Mouse (Mus musculus): ENCODE measurements at regions not wholly inside any gene's neighbourhood (a gene's known extent, or its start where the extent isn't known, plus 50 kb on each side); places are given as distances from the start of the nearest gene placed in this dataset.

DNA sequence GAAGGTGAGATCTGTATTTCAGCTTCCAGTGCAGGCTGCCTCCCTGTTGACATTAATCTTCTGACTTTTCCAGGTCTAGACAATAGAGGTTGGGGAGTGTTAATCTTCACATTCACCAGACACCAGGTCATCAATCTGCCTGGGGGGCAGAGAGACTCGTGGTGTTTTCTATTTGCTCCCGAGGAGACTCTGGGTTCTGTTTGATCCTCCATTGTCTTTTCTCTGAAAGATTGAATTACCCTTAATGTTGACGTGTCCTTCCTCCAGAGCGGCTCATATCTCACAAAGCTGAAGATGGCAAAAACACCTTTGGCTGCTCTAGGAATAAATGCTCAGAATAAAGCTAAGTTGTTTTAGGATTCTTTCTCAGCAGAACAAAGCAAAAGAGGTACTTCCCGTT lies 453.8 kb upstream of the Adamts9 start:
- Histone ChIP-seq H3K36me3 (ENCODE audit: insufficient read depth, low read length) (no peaks in the 10 kb centered on the region), H3K27me3 (ENCODE audit: insufficient read depth, low read length) (no peaks in the 10 kb centered on the region), H3K9ac (replicated peaks; ENCODE audit: low read length, poor library complexity, severe bottlenecking) (no peak overlapping the region), H3K9me3 (ENCODE audit: low read length) (no peaks in the 10 kb centered on the region), H3K4me1 (ENCODE audit: insufficient read depth, low read length) (no peaks in the 10 kb centered on the region), H3K4me2 (ENCODE audit: low read depth, low read length, poor library complexity, severe bottlenecking) (no peak overlapping the region), H3K4me3 (ENCODE audit: low read depth, low read length) (no peak overlapping the region), H3K27ac (ENCODE audit: low read depth, low read length) (no peak overlapping the region)
- TF ChIP-seq CTCF (IDR thresholded peaks at IDR 0.05) = no peak
- no peak for DNase-seq (ENCODE audit: low spot score)
- no peak for ATAC-seq (ENCODE audit: low FRiP score)
- WGBS = 27% methylated on average over 5 of the region's 5 CpGs

- H3K4me2 ChIP-seq (ENCODE audit: low read depth, low read length, poor library complexity, severe bottlenecking) = no peak overlapping the region
- WGBS = 67% methylated on average over 7 of the region's 7 CpGs
Measured at GRCm38 (mm10) chr6:93395952-93396351, 452.7 kb upstream of the Adamts9 start.

GRCm38 (mm10) chr6:93395296-93395695 lies 452.0 kb upstream of the Adamts9 start:
- H3K27me3 ChIP-seq (ENCODE audit: insufficient read depth, low read length) = no peaks in the 10 kb centered on the region
- no peak overlapping the region for H3K27ac ChIP-seq (ENCODE audit: low read depth, low read length)
- WGBS = 43% methylated on average over 6 of the region's 6 CpGs
- H3K4me1 ChIP-seq (ENCODE audit: insufficient read depth, low read length) = no peaks in the 10 kb centered on the region
- DNase-seq (ENCODE audit: low spot score) (peak; percentile 17), ATAC-seq (ENCODE audit: low FRiP score) (no peak)
- H3K9ac ChIP-seq (replicated peaks; ENCODE audit: low read length, poor library complexity, severe bottlenecking) = no peak overlapping the region
- no peak for TF ChIP-seq CTCF (IDR thresholded peaks at IDR 0.05)
- no peaks in the 10 kb centered on the region for H3K9me3 ChIP-seq (ENCODE audit: low read length)
- no peak overlapping the region for H3K4me3 ChIP-seq (ENCODE audit: low read depth, low read length)
- H3K36me3 ChIP-seq (ENCODE audit: insufficient read depth, low read length) = no peaks in the 10 kb centered on the region
- no peak overlapping the region for H3K4me2 ChIP-seq (ENCODE audit: low read depth, low read length, poor library complexity, severe bottlenecking)

More at GRCm38 (mm10) chr6:93395952-93396351, 452.7 kb upstream of the Adamts9 start:
- H3K27ac ChIP-seq (ENCODE audit: low read depth, low read length) = no peak overlapping the region
- no peak overlapping the region for H3K4me3 ChIP-seq (ENCODE audit: low read depth, low read length)
- H3K9ac ChIP-seq (replicated peaks; ENCODE audit: low read length, poor library complexity, severe bottlenecking) = no peak overlapping the region
- H3K9me3 ChIP-seq (ENCODE audit: low read length) = no peaks in the 10 kb centered on the region
- no peaks in the 10 kb centered on the region for H3K27me3 ChIP-seq (ENCODE audit: insufficient read depth, low read length)
- no peaks in the 10 kb centered on the region for H3K4me1 ChIP-seq (ENCODE audit: insufficient read depth, low read length)
- ATAC-seq (ENCODE audit: low FRiP score) (no peak), DNase-seq (ENCODE audit: low spot score) (no peak)
- H3K36me3 ChIP-seq (ENCODE audit: insufficient read depth, low read length) = no peaks in the 10 kb centered on the region
- no peak for TF ChIP-seq CTCF (IDR thresholded peaks at IDR 0.05)

DNA sequence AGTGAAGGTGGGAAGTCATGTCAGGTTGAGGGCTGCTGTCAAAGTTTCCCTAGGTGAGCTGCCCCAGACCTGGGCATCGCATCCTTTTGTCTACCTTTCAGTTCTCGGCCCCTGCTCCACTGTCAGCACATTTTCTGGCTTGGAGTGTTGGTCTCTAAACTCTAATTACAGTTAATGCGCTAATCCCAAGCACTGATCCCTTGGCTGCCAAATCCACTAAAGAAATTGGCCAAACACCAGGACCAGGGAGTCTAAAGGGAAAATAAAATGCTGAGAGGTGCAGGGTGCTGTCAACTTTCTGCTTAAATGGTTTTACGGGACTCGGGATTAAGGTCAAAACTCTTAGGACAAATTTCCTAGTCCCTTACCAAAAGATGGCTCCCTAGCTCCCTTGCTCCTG lies 450.3 kb upstream of the Adamts9 start:
- peak; percentile 4 for DNase-seq (ENCODE audit: low spot score)

GRCm38 (mm10) chr6:93392402-93392801 lies 449.1 kb upstream of the Adamts9 start:
- ATAC-seq (ENCODE audit: low FRiP score) (no peak), DNase-seq (ENCODE audit: low spot score) (peak; percentile 71)
- no peak overlapping the region for H3K4me2 ChIP-seq (ENCODE audit: low read depth, low read length, poor library complexity, severe bottlenecking)
- WGBS = 66% methylated on average over 6 of the region's 6 CpGs
- H3K4me3 ChIP-seq (ENCODE audit: low read depth, low read length) = no peak overlapping the region
- TF ChIP-seq CTCF (IDR thresholded peaks at IDR 0.05) = no peak
- H3K27me3 ChIP-seq (ENCODE audit: insufficient read depth, low read length) = no peaks in the 10 kb centered on the region
- H3K4me1 ChIP-seq (ENCODE audit: insufficient read depth, low read length) = no peaks in the 10 kb centered on the region
- no peak overlapping the region for H3K9ac ChIP-seq (replicated peaks; ENCODE audit: low read length, poor library complexity, severe bottlenecking)
- no peaks in the 10 kb centered on the region for H3K36me3 ChIP-seq (ENCODE audit: insufficient read depth, low read length)
- H3K27ac ChIP-seq (ENCODE audit: low read depth, low read length) = no peak overlapping the region
- H3K9me3 ChIP-seq (ENCODE audit: low read length) = no peaks in the 10 kb centered on the region

More for the DNA sequence above, 450.3 kb upstream of the Adamts9 start:
- H3K4me3 ChIP-seq (ENCODE audit: low read depth, low read length) = no peak overlapping the region
- no peaks in the 10 kb centered on the region for H3K9me3 ChIP-seq (ENCODE audit: low read length)
- no peaks in the 10 kb centered on the region for H3K36me3 ChIP-seq (ENCODE audit: insufficient read depth, low read length)
- 62% methylated on average over 5 of the region's 5 CpGs for WGBS
- H3K9ac ChIP-seq (replicated peaks; ENCODE audit: low read length, poor library complexity, severe bottlenecking) = no peak overlapping the region
- H3K4me1 ChIP-seq (ENCODE audit: insufficient read depth, low read length) = no peaks in the 10 kb centered on the region
- ATAC-seq (ENCODE audit: low FRiP score) = no peak
- H3K27me3 ChIP-seq (ENCODE audit: insufficient read depth, low read length) = no peaks in the 10 kb centered on the region
- H3K27ac ChIP-seq (ENCODE audit: low read depth, low read length) = no peak overlapping the region
- H3K4me2 ChIP-seq (ENCODE audit: low read depth, low read length, poor library complexity, severe bottlenecking) = no peak overlapping the region
- TF ChIP-seq CTCF (IDR thresholded peaks at IDR 0.05) = no peak

DNA sequence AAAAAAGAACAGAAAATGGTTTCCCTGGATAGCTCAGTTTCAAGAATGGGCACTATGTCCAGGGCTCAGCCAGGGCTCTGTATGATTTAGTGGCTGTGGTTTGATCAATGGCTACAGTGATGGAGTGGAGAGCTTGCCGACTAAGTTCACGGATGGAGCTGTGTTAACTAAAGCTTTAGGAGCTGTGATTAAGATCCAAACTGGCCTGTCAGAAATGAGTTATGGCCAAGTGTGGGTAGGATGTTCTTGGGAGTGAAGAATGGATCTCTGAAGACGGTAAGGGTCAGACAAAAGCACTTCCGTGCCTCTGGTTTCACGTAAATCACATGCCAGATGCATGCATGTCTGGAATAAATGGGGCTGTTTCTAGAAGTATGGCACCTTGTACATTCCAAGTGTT lies 447.9 kb upstream of the Adamts9 start:
- Histone ChIP-seq H3K27me3 (ENCODE audit: insufficient read depth, low read length) (no peaks in the 10 kb centered on the region), H3K9me3 (ENCODE audit: low read length) (no peaks in the 10 kb centered on the region), H3K9ac (replicated peaks; ENCODE audit: low read length, poor library complexity, severe bottlenecking) (no peak overlapping the region), H3K27ac (ENCODE audit: low read depth, low read length) (no peak overlapping the region), H3K4me1 (ENCODE audit: insufficient read depth, low read length) (no peaks in the 10 kb centered on the region), H3K4me3 (ENCODE audit: low read depth, low read length) (no peak overlapping the region), H3K4me2 (ENCODE audit: low read depth, low read length, poor library complexity, severe bottlenecking) (no peak overlapping the region), H3K36me3 (ENCODE audit: insufficient read depth, low read length) (no peaks in the 10 kb centered on the region)
- TF ChIP-seq CTCF (IDR thresholded peaks at IDR 0.05) = no peak
- WGBS = 91% methylated on average over 5 of the region's 5 CpGs
- DNase-seq (ENCODE audit: low spot score) (no peak), ATAC-seq (ENCODE audit: low FRiP score) (no peak)

Data from midbrain, postnatal 0 days (tissue).